Mouse (Mus musculus) megakaryocyte, embryonic 14.5 days (primary cell): ENCODE results near the gene Rnf38.

Source experiments
- FLI1 ChIP-seq: IDR thresholded peaks from 2 replicates; pipeline ENCODE4 v1.6.1; 2012; ENCODE audit warnings: low read length, inconsistent platforms, mixed read lengths
- GATA1 ChIP-seq: IDR thresholded peaks from 3 replicates; pipeline ENCODE4 v1.6.1; 2012; ENCODE audit warnings: mixed read lengths, low read length, inconsistent platforms, borderline replicate concordance

GRCm38 (mm10) chr4:44234004-44234866 lies 646 bp upstream of the Rnf38 start:
- TF ChIP-seq GATA1 (no peak), FLI1 (no peak)
